Mouse (Mus musculus) left cerebral cortex, adult 9 months (tissue): ENCODE measurements around the gene Rfc5.
"Not testable (repeated sequence)": the region's sequence is repeated elsewhere in the genome, so short reads cannot be mapped to it uniquely, and the experiment has no call there.

Experiments
- DNase-seq, 2 experiments: peaks; one replicate each; pipeline ENCODE4 v3.0.0; 2022; ENCODE audit warnings: low spot score in 2 of 2

The Rfc5 gene

DNA sequence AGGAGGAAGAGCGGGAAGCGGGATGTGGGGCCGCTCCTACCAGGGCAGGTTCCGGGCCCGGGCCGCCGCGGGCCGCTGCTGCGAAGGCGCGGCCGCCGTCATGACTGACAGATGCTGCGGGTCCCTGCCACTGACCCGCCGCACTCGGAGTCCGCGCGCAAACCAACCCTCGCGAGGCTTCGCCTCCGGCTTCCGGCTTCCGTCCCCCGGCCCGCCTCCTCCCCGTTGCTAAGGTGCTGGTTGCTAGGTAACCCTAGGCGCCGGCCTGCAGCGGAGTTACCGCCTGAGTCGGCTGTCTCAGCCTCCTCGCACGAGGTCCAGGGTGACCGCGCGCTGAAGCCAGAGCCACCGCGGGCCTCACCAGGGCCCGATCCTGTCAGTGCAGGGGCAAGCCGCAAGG is at the start of gene Rfc5:
Rfc5 (minus strand) TSS at position 171 of the 400 bp plus-strand sequence.
- peak; percentile 83 to 92 for DNase-seq

DNA sequence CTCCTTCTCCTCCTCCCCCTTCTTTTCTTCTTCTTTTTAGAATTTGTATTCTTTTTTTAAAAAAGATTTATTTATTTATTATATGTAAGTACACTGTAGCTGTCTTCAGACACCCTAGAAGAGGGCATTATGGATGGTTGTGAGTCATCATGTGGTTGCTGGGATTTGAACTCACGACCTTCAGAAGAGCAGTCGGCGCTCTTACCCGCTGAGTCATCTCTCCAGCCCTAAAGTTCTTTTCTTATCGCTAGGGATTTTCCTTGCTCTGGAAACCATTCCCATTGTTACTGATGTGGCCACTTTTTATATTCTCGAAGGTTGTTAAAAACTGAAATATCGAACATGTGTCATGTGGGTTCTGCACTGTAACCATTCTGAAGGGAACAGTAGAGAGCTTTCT is 44.7 kb upstream of the Rfc5 start:
- not testable (repeated sequence) for DNase-seq

DNA sequence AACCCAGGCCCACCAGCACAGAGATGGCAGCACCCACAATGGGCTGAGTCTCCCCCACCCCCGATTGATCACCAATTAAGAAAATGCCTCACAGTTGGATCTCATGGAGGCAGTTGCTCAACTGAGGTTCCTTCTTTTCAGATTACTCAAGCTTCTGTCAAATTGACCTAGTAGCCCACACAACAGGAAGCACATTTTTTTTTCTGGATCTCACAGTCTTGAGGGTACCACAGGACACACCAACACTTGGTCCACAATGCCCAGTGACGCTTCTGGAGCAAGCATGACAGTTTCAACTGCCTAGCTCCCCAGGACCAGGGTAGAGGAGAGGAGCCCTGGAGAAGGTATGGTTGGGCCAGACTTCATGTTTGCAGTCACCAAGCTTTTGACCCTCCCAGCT is 28.6 kb upstream of the Rfc5 start:
- DNase-seq, result no peak

DNA sequence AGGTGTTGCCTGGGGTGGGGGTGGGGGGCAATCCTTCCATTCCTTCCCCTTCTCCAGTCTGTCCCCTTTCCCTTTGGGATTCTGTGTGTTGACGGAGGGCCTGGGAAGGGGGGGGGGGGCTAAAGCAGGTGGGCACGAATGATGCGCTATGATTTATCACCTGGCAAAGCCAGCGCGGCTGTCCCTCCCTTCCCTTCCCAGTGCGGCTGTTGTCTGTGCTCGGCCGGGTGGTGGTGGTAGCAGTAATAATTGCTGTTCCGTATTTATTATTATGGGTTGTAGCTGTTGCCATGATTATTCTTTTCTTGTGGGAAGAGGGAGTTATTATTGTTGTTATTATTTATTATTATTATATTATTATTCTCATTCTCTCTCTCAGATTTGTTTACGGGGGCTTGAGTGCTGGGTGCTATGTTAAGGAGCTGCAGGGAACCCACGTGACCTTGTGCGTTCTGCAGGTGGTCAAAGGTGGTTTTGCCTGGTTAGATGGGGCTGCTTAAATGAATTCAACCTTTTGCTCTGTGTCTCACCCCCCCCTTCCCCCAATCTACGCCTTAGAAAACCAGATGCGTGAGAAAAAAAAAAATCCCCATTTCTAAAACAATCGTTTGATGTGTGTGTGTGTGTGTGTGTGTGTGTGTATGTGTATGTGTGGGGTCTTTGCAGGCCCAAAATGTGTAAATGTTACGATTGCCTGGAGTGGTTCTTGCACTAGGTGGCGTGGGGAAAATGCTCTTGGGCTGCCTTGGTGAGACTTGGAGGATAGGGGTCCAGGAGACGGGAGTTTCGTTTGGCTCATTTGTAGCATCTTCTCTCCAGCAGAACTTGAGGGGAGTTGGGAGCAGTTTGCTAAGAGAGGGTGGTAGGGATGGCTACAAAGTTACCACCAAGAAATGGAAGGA is 26.4 kb upstream of the Rfc5 start:
- DNase-seq, result peak in 1 of 2 experiments; percentile 34

DNA sequence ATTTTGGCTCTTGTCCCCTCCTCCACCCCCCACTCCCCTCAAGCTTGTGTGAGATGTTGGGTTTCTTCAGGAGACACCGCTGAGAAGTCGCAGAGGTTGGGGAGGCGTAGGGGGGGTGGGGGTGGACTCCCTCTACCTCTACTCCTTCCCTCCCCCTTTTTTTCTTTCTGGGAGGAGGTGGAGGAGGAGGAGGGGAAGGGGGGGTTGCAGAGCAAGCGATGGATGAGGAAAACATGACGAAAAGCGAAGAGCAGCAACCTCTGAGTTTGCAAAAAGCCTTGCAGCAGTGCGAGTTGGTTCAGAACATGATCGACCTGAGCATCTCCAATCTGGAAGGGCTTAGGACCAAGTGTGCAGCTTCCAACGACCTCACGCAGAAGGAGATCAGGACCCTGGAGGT is 25.8 kb upstream of the Rfc5 start:
- peak; percentile 15 to 16 for DNase-seq

DNA sequence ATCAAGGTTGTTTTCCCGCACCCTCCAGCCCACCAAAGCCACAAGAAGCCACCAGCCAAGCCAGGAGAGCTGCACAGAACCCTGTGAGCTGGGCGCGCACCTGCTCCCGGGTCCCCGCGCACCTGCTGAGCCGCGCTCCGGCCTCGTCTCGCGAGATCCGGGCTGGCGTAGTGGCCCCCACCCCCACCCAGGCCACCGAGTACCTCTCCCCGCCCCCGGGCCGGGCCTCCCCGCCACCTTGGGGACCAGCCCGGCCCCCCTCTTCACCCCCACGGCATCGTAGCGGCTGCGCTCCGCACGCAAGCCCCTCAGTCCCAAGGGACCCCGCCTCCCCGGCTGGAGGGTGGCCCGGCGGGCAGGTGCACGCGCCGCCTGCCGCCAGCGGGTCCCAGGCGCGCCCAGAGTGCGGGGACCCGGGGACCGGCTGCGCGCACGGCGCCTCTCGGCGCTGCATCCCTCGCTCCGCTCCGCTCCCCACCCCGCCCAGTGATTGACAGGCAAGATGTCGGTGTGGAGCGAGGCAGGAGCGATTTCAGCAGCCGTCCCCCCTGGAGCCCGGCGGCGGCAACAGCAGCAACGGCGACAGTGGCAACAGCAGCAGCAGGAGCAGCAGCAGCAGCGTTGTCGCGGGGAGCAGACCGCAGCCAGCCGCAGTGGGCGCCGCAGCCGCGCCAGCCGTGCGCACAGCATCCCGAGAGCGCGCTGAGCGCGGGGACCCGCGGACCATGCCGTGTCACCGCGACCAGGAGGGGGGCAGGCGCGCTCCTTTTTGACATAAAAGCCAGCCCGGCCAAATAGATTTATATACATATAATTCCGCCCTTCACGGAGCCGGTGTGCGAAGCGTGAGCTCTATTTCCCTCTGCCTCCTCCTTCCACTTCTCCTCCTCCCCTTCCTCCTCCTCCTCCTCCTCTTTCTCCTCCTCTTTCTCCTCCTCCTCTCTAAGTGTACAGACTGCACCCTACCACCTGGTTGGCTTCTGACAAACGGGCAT is 25.0 kb upstream of the Rfc5 start, which contains the start of gene Ksr2:
Ksr2 (plus strand) TSS at position 494 of the 995 bp plus-strand sequence.
- DNase-seq, result peak; percentile 36 to 74

DNA sequence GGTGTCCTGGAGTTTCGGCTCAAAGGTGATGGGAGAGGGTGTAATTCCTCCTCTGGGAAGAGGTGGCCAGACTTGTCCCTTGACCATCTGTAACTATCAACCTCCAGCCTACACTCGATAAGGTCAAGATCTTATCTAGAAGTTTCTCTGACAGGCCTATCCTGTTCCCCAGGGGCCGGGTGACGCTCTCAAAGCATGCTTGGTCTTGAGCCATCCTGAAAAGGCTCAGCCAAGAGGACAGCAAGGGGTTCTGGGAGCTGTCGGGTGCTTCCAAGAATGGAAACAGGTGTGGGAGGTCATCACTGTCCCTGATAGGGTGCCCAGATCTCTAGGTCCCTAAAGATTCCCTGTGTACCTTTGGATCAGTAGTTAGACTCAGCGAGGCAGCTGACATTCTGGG is 20.5 kb upstream of the Rfc5 start:
- DNase-seq, result no peak

DNA sequence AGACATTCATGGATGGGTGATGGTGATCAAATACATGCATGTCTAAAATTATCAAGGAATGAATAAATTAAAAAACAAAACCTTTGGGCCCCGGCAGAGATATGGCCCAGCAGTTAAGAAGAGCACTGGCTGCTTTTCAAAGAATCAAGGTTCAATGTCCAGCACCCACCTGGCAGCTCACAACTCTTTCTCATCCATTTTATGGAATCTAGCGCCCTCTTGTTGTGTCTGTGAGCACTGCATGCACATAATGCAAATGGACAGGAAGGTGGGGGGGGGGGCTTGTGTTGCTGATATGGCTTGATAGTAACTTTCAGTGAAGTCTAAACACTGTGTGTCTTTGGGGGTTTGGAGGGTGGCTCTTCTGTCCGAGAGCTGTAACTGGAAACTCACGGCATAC is 19.4 kb upstream of the Rfc5 start:
- DNase-seq, result peak in 1 of 2 experiments; percentile 34

DNA sequence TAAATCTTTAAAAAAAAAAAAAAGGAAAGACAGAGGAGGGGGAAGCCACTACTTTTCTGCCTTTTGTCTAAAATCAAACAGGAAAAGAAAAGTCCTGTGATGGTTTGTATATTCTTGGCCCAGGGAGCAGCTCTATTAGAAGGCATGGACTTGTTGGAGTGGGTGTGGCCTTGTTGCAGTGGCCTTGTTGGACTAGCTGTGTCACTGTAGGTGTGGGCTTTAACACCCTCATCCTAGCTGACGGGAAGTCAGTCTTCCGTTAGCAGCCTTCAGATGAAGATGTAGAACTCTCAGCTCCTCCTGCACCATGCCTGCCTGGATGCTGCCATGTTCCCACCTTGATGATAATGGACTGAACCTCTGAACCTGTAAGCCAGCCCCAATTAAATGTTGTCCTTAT is 15.8 kb upstream of the Rfc5 start:
- DNase-seq, result not testable (repeated sequence)

DNA sequence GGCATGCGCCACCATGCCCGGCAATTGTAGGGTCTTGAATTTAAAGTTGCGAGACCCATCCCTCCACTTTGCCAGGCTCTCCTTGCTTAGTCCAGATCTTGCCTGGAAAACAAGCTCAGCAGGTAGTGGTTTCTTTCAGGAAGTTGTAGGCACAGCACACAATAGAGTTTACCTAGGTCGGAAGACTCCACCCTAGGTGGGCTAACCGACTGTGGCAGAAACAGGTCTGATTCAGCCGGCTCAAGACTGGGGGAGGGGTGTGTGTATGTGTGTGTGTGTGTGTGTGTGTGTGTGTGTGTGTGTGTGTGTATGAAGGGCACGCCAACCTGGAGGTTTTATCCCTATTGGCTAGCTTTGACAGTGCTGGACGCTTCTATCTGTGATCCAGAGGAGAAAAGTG is 14.8 kb upstream of the Rfc5 start:
- DNase-seq, result no peak

DNA sequence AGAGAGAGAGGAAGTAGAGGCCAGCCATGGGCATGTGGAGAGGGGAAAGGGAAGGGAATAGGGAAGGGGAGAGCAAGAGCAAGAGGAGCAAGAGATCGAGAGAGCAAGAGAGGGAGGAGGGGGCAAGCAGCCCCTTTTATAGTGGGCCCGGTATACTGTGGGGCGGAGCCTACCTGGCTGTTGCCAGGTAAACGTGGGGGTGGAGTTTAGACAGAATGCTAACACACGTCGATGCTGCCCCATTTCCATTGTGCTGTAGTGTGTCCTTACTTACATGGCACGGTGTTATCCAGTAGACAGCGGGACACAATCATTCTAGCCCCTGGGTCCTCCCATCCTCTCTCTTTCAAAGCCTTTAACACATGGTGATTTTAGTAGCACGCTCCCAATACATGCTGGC is 10.4 kb upstream of the Rfc5 start:
- DNase-seq, result no peak

DNA sequence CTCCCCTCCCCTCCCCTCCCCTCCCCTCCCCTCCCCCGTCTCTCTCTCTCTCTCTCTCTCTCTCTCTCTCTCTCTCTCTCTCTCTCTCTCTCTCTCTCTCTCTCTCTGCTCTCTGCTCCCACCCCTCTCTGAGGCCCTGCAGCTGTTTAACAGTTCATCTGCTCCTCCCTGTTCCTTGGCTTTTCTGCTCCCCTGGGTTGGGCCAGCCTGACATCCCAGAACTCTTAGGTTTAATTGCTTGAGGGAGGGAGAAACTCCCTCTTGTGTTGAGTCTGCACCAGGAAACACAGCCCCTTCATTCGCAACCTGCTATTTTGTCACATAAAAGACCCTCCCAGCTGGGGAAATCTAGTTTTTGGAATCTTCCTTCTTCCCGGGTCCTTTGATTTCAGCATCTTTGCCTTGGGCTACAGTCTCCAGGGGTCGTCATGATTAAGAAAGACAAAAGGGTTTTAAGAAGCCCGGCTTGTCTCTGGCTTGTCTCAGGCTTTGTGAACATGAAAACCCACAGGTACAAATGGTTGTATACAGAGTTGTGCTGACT is 9.2 kb upstream of the Rfc5 start:
- no peak for DNase-seq

DNA sequence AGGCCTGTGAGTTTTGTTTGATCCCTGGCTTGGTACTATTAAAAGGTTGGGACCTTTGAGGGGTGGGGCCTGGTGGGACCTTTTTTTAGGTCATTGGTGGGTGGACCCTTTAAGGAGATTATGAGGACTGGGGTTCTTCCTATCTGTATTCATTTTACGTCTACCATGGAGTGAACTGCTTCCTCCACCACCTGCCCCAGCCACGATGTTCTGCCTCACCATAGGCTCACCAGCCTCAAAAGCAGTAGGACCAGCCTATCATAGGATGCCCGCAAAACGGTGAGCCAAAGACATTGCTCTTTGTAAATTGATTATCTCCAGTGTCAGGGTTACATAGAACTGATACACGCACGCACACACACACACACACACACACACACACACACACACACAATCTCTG is 8.5 kb upstream of the Rfc5 start:
- DNase-seq, result no peak

DNA sequence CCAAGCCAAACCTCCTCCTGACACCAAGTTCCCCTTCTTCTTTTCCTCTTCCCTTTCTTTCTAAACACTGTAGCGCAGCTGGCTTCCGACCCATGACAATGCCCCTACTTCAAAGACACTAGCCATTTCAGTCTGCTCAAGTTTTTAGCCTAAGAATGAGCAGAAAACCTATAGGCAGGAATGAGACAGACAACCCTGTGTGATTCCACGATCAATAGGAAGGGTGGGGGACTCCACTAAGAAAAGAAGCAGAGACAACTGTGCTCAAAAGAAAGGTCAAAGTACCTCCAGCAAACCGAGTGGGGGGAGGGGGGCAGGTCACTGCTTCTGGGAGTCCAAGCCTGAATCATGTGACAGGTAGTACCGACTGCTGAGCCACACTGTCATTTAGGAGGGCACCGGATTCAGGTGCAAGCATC is 7.8 kb upstream of the Rfc5 start:
- no peak for DNase-seq

DNA sequence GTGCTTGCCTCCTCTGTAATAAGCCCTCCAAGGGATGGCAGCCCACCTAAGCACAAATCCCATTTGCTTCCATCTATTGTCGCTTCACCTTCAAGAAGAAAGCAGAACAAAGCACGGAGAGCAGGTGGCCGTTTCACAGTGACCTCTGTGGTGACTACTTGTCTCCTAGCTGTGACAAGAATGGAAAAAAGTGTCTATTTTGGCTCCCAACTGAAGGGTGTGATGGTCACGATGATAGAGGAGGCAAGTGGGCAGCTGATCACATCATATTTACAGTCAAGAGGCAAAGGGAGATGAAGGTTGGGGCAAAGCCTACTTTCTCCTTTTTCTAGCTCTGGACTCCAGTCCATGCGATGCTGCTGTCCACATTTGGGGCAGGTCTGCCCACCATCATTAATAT is 7.0 kb upstream of the Rfc5 start:
- DNase-seq, result no peak

DNA sequence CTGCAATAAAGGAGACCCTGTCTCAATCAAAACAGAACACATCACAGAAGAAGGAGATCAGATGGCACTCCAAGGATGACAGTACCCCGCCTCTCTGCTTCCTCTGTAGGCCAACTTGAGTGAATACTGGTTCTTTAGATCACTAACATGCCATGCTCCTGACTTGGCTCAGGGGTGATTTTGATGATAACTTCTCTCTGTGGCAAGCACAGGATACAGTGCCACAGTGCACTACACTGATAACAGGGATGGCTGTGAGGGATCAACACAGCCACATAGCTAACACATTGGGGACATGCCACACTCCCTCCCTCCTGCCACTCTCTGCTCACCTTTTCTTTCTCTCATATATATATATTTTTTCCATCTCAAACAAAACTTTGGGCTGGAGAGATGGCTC is 2.0 kb upstream of the Rfc5 start:
- no peak for DNase-seq

DNA sequence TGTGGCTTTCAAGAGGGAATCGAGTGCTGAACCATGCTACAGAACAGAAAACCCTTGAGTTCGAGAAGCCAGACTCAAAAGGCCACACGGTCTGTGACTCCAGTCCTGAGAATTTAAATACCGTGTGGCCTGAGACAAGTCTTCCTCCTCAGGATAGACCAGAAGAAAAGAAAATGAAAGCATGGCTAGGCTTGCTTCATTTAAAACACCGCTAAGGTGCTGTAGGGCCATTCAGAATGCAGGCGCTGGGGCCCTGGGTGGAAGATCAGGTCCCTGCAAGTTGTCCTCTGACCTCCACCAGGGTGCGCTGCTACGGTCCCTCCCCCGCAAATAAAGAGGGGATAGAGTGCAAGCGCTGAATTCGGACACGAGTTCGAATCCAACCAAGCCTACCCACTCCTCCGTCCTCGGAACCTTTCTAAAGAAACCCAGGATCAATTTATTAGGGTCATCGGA is 523 bp downstream of the Rfc5 start:
- DNase-seq, result no peak

DNA sequence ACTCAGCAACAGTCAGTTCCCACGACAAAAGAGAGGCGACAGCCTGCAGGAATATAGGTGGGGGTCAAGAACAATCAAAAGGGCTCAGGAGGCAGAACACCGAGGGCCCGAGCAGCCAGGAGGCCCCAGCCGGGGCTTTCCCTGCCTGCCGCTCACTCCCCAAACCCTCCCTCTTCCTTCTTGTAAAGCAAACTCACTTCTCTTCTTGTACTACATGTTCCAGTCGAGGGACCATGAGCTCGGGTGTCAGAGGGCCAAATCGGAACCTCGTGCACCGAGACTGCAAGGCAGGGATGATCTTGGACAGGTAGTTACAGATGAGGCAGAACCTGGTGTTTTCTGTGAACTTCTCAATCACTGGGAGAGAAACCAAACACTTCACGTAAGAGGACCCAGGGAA is 5.6 kb downstream of the Rfc5 start:
- no peak for DNase-seq

DNA sequence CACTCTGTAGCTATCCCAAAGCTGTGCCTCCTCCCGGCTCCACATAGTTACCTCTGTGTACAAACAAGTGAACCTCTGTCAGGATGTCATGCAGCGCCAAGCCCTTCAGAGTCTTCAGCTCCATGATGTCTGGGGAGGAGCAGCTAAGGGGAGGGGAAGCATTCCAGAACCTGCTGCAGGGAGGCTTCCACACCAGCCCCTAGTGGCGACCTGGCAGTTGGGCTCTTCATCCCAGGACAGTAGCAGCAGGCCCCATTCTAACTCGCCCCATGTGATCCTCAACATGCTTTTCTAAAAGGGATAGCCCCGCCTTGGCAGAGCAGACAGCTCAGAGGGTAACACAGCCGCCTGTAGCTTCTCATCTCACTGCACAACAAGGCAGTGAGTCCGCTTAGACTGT is 7.1 kb downstream of the Rfc5 start:
- no peak for DNase-seq

DNA sequence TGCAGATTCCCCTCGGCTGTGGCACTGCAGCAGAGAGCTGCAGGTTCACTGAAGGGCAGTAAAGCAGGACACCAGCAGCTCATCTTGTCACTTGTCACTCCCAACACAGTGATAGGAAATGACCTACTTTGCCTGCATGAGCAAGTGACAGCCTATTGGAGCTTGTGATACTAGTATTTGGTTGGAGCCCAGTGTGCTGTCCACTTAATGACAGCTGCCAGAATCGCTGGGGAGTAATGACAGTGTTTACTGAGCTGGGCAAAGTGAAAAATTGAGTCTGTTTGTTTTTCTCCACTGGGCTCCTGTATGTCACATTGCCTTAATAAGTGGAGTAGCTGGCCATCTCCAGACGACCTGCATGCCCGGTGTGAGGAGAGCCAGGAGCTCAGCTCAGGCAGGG is 8.6 kb downstream of the Rfc5 start:
- DNase-seq, result no peak

DNA sequence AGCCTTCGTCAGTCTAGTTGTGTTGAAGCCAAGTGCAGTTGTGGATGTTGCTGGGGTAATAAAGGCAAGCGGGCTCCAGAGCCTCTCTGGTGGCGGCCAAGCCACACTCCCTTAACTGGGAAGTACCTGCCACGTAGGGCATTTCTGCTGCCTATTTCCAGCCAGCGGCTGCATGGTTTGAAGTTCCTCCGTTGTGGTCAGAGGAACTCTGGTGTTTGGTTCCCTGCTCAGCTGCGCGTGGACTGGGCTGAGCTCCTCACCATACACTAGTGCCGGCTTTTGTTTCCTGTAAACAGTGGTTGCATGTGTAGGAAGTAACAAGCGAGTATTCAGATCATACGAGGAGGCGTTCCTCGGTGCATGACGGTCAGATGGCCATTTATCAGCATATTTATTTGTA is 11.1 kb downstream of the Rfc5 start:
- not testable (repeated sequence) for DNase-seq

DNA sequence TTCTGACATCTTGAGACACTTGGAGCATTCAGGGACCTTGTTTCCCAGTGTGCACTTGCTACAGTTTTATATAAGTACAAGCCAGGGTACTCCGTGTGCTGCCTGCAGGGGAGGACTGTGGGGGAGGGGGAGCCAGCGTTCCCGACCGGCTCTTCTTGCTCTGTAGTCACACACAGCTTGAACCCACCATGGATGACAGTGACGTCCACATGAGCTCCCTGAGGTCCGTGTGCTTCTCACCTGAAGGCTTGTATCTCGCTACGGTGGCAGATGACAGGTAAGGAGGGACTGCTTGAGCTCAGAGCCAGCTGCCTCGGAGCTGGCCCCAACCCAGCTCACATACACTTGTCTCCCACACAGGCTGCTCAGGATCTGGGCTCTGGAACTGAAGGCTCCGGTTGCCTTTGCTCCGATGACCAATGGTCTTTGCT is 12.5 kb downstream of the Rfc5 start:
- peak in 1 of 2 experiments; percentile 53 for DNase-seq
